Mouse (Mus musculus) frontal cortex, adult 2 months (tissue): ENCODE data around the gene Gna12. TPM values are rescaled to one million over a fixed set of nuclear protein-coding genes. Genes with fewer than 3 reads are reported as not detected.

Source experiments
- DNase-seq, 2 experiments: peaks; one replicate each; pipeline ENCODE4 v3.0.0; 2022; ENCODE audit warnings: low spot score in 1 of 2; ENCODE audit errors: extremely low spot score in 1 of 2
- polyA plus RNA-seq: library from polyadenylated mRNA; depleted of rRNA; stranded (reverse); fragments of >200 nt; gene quantifications from 2 replicates; pipeline ENCODE4 v1.2.3, GENCODE M21; 2012

The Gna12 gene
- polyA plus RNA-seq, 1 experiment, result 78.0 TPM

DNA sequence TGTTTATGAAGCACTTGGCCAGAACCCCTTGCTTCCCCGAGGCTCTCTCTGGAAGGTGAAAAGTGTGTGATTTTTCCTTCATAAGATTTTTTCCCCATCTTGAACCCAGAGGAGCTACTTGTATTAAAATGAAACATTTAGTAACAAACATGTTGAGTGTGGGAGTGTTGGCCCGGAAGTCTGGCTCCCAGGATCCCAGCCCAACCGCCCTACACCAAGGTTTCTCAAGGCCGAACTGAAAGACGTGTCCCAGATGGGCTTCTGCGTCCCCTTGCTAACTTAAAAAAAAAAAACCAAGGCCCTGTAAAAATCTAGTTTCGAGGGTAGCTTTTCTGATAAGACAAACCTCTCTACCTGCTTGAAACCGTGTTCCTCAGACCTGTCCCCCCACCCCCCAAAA lies 2.3 kb downstream of the Gna12 start:
- DNase-seq, result no peak

DNA sequence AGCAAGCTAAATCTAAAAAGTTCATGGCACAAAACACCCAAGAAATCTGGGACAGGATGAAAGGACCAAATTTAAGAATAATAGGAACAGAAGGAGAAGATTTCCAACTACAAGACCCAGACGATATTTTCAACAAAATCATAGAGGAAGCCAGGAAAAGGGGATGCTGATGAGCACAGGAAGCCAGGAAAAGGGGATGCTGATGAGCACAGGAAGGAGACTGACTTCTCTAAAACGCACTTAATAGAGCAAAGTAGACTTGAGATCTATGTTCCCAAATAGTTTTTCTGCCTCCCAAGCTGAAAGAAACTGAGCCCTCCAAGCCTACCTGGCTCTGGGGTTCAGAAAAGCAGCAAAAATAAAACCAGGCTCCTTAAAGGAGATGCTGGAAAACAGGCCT lies 2.8 kb downstream of the Gna12 start:
- no peak for DNase-seq

DNA sequence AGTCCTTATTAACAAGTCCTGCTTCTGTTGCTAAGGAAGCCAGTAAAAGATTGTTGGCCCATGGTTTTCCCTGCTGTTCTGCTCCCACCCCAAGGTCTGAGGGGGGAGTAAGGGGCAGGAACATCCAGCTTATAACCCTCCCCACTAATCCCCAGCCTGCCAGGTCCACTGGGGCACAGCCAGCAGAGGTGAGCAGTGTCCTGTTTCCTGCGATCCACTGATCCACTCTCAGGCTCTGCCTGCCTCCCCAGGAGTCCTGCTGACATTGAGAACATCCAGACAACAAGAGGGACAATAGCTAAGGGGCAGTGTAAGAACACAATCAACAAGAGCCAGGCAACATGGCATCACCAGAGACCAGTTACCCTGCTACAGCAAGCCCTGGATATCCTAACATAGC lies 3.4 kb downstream of the Gna12 start:
- no peak for DNase-seq

DNA sequence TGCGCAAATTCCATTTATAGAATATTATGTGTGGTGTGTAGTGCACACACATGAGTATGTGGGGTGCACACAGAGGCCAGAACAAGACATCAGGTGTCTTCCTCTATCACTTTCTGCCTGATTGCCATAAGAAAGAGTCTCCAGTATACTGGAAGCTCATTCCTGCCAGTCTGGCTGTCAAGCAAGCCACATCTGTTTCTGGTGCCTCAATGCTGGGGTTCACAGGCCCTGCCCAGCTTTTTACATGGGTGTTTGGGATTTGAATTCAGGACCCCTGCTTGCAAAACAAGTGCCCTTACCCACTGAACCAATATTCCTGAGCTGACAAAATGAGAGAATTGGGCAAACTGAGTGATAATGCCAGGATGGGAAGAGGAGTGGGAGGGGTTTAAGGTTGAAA lies 4.1 kb downstream of the Gna12 start:
- no peak for DNase-seq

DNA sequence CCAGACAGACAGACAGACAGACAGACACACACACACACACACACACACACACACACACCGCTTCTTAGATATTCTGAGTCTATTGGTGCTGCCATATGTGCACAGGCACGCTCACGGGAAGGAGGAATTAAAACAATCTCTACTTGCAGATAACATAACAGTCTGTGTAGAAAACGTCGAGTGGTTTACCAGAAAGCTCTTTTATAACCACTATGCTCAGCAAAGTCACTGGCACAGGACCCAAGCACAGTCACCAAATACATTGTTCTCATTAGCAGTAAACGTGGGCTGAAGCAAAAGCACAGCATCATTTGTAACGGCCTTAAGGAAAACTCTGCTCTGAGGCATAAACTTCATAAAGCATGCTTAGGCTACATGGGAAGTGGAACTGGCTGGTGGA lies 6.1 kb downstream of the Gna12 start:
- no peak for DNase-seq

DNA sequence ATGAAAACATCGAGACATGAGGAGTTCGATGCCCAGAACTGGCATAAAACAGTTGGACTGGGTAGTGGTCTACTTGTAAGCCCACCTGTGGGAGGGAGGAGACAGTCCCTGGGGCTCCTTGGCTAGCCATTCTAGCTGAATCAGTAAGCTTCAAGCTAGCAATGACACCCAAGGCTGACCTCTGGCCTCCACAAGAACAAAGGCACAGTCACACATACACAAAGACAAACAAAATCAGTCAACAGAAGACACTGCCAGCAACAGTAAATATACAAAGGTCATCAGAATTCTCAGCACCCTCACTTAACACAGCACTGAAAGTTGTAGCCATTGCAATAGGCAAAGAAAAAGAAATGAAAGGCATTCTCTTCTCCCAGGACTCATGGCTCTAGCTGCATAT lies 6.8 kb downstream of the Gna12 start:
- DNase-seq, result no peak

DNA sequence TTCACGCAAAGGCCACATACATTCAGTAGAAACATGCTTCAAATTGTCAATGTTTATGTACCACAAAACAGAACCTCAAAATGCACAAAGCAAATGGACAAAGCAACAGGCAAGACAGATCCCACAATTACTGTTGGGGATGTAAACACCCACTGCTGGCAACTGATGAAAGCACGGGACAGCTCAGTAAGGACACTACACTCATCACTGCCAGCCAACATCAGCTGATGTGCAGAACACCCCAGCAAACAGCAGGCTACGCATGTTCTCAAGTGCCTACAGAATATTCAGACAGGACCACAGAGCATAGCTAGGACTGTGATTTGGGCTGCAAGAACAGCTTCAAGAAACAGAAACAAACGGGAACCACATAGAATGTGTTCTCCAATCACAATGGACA lies 8.3 kb downstream of the Gna12 start:
- DNase-seq, result no peak

DNA sequence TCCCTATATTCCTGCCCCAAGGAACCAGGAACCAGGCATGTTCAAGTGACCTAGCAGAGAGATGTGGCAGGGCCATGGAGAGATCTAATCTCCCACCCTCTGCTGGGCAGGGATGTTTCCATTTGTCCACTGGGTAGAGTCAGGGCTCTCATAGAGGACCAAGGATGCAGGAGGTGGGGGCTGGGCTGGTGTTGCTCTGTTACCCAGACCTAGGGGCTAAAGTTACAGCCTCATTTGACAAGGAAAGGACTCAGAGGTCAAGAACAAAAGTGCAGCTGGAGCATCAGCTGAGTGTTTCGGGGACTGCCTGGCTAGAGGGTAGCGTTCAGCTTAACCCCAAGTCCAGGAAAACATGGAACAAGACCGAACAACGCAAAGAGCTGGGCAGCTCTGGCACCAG lies 9.7 kb downstream of the Gna12 start:
- no peak for DNase-seq

DNA sequence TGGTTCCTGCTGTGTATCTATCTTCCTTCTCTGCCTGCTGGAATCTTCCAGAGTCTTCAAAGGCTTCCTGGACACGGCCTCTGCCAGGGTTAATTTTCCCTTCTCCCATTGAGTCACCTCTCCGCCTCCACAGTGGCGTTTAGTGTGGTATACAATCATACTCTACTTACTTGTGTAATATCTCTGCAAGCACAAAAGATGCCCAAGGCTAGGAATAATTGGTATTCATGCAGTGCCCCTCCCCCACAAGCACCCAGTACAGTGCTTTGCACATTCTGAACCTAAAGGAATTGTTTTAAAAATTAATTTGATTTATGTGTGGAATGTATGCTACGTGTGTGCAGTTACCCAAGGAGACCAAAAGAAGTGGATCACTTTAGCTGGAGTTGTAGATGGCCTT lies 10.6 kb downstream of the Gna12 start:
- no peak for DNase-seq

DNA sequence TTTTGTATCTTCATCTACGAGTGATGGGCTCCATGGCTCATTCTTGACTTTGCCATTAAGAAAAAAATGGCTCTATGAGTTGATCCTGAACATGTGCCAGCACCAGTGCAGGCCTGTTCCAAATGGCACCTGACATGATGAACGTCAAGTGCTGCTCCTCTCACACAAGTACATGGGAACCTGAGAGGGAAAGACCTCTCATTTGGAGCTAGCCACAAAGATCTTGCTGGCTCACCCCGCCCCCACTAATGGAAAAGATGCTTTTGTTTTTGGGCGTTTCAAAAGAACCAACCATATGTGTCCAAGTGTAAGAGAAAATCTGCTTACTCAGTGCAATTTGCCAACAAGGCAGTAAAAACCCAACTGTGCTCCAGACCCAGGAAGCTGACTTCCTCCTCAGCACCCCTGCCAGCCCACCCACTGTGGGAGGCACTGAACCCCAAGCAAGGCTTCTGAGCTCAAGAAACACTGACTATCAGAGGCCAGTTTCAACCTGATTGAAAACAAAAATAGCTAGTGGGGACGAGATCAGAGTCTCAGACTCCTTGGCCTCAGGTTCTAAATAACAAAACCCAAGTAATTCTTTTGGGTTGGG lies 11.7 kb downstream of the Gna12 start:
- no peak for DNase-seq

DNA sequence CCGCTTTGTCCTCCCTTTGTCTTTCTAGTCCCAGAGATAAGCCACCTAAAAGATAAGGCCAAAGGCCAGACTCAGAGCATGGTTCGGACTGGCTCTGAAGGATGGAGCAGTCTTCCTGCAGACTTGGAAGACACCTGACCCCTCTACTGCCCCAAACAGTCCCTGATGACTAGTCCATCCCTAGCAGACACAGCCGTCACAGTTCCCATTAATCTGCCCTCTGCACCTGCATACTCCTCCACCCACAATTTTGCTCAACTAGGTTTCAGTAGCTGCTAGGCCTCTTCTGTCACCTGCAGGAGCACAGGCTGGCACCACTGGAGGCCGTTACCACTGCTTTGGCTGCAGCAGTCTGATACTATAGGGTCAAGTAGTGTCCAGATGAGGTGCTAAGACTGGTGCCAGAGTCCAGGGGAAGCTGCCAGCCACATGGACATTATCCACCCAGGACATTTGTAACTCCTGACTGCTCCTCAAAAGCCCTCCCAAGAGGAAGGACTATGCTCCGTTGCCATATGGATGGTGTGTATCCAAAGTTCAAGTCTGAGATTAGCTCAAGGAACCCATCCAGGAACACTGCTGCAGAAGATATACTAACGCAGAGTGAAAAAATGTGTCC lies 13.2 kb downstream of the Gna12 start:
- no peak for DNase-seq

DNA sequence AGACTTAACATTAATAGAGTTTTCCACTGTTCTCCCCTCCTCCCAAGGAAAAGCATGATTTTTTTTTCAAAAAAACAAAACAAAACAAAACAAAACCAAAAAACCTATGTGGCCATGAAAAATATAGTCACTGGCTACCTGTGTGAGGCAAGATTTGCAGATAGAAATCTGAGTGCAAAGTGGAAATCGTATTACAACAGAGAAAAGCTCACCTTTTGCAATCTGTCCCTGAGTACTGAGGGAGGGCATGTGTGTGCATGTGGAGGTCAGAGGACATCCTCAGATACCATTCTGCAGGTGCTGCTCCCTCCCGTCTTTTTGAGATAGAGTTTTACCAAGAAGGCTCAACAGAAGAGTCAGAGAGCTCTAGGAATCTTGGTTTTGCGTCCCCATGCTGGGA lies 14.2 kb downstream of the Gna12 start:
- DNase-seq, result no peak

DNA sequence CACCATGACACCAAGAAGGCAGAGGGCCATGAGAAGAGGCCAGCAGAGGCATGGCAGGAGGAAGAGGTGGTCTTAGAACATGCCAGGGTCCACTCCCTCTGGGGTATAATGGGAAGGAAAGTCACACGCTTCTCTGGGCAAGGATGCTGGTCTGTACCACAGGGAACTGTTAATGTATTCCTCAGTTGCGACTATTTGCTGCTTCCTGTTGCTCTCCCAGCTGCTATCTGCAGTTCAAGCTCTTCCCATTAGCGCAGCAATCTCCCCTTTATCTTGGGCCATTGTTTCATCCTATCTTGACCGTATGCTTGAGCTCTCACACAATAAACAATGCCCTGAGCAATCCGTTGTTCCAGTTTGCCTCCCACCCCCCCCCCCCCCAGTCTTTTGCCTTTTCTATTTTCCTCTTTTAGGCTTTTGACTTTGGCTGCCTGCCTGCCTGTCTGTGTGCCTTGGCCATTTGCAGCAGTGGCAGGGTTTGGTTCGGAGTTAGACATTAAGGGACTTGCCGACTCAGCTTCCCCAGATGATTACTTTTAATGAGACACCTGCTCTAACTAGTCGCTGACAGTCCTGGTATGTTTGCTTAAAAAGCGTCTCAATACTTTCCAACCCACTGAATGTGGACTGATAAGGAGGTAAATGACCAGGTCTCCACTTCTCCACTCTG lies 15.0 kb downstream of the Gna12 start:
- DNase-seq, result no peak

DNA sequence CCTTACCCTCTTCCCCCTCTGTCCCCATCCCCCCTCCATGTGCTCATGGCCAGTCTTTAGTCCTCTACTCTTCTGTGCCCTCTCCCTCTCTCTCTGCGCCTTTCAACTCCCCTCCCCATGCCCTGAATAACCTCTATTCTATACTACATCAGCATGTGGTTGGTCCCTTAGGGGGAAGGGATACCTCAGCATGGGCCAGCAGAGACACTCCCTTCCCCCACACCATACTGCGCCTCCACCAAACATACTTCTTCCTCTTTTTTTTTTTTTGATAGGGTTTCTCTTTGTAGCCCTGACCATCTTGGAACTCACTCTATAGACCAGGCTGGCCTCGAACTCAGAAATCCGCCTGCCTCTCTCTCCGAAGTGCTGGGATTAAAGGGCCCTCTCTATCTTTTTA lies 15.8 kb downstream of the Gna12 start:
- no peak for DNase-seq

DNA sequence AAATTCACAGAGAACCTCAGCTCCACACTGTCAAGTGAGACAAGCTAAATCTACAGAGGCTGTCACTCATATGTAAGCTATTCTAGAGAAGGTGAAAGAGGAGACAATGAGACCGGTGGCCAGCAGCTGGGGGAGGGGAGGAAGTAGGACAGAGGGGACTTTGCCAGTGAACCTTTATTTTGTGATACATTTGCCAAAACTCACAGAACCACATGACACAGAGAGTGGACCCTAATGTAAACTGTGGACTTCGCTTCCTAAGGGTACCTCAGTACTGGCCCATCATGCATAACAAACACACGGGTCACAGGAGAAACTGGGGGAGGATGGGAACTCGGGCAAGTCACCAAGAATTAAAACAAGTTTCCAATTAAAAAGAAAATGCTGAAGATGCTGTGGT lies 17.5 kb downstream of the Gna12 start:
- no peak for DNase-seq

DNA sequence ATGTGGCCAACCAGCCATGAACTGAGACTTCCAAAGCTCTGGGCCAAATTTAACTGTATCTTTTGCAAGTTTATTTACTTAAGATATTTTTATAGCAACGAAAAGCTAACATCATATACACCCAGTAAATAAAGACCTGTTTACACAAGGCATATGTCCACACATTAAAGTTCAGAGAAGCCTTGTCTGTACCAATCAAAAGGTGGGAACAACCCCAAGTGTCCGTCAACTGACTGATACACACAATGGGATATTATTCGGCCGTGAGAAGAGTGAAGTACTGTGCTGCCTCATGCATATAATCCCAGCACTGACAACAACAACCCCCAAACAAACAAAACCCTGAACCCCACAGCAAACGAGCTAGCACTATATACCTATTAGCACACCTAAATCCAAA lies 18.2 kb downstream of the Gna12 start:
- no peak for DNase-seq

DNA sequence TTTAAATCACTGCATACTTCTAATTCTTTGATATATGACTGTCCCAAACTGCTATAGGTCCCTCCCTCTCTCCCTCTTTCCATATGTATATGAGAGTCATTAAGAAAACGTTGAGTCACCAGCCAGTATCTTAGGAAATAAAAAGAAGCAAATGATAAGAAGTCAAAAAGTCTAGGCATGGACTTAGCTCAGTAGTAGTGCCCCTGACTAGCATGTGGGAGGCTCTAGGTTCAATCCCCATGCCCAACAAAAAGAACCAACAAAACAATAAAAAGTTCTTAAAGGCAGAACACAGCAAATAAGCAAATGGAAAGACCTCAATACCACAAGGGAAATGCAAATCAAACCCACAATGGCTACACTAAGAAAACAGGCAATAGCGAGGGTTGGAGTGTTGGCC lies 18.8 kb downstream of the Gna12 start:
- no peak for DNase-seq

DNA sequence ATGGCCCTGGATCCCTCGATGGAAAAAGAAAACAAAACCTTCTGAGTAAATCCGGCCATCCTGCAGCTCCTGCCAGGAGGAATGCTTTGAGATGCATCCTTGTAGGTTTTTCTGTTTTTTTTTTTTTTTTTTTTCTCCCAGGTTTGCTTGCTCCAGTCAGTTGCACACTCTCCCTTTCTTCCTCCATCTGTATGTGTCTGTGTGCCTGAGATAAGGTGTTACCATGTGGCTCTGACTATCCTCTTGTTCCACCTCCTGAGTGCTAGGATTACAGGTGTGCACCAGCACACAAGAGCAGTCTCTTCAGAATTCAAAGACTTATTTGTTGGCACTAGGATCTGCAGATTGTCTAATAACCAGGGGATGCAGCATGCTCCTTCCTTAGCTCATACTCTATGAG lies 23.3 kb downstream of the Gna12 start:
- DNase-seq, result no peak

DNA sequence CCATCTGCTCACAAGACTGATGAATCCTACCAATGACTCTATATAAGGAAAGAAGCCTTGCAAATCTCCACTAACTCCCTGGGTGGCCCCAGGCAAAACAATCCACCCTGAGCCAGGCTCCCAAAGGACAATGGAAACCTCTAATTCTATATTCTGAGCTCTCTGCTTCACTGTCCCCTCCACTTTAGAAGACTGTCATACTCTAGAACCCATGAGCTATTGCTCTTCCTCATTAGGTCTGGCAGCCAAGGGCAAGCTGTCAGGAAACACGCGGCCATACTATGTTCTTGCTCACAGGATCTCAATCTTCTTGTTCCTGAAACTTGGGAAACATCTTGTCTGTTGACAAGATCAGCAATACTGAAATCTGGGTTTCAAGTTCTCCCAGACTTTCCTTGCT lies 24.0 kb downstream of the Gna12 start:
- no peak for DNase-seq

DNA sequence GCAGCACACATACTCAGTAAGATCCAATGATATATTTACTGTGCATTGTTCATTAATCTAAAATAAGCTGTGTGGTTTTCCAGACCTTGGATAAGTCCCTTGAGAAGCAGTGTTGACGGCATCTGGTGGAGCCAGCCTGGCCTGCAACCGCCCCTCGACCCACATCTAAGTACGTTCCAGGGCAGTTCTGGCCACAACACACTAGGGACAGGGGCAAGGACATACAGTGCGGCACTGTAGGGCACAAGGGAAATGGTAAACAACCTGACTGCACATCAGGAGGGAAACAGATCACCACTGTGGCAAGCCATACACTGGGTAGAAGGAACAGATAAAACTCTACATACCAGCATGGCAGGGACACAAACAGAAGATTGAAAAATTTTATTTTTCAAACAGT lies 28.4 kb downstream of the Gna12 start:
- no peak for DNase-seq

DNA sequence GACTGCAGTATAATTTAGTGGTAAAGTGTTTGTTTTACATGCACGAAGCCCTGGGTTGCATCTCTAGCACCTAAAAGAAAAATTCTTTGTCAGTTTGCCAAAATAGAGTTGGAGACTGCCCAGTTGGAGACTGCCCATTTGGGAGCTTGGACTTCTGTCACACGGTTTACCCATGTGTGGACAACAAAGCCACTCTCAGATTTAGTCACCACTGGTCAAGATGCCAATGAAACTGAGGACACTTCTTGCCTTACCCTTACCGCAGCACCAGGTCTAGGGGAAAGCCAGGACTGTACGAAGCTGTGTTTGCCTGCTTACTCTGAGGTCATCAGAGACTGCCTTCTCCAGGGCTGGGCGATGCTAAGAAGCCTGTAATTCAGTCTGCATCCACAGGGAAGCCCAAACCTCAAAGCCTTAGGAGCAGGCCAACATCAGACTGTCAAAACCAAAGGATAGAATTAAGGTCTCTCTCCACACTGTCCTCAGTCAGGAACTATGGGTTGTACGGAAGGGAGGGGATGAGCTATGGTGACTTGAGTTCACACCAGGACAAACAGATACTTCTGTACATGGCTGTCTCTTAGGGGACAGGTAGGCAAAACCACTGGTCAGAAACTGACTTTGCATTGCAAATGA lies 29.8 kb downstream of the Gna12 start:
- no peak for DNase-seq

DNA sequence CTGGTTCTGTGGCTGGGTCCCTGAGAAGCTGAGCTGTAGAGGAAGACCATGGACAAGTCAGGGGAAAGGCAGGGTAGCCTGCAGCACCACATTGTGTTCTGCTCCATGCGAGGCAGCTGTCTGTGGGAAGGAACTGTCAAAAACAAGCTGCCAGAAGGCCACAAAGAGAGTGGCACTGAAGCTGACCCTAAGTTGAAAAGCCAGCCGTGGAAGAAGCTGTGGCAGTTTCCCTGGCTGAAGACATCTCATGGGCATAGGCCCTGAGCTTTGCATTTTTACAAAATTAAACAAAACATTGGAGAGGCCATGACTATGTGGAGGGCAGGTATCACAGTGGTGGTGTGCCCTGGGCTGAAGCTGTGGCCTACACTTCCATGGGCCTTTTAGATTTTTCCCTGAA lies 31.0 kb downstream of the Gna12 start:
- no peak for DNase-seq
